Mouse (Mus musculus): ENCODE measurements around the gene Fam122a. TPM values are rescaled to one million over a fixed set of nuclear protein-coding genes. Genes with fewer than 3 reads are reported as not detected.

Gene Fam122a
- 27.0 and 30.2 TPM in 2 replicates for polyA plus RNA-seq (2012; rRNA removed)

DNA sequence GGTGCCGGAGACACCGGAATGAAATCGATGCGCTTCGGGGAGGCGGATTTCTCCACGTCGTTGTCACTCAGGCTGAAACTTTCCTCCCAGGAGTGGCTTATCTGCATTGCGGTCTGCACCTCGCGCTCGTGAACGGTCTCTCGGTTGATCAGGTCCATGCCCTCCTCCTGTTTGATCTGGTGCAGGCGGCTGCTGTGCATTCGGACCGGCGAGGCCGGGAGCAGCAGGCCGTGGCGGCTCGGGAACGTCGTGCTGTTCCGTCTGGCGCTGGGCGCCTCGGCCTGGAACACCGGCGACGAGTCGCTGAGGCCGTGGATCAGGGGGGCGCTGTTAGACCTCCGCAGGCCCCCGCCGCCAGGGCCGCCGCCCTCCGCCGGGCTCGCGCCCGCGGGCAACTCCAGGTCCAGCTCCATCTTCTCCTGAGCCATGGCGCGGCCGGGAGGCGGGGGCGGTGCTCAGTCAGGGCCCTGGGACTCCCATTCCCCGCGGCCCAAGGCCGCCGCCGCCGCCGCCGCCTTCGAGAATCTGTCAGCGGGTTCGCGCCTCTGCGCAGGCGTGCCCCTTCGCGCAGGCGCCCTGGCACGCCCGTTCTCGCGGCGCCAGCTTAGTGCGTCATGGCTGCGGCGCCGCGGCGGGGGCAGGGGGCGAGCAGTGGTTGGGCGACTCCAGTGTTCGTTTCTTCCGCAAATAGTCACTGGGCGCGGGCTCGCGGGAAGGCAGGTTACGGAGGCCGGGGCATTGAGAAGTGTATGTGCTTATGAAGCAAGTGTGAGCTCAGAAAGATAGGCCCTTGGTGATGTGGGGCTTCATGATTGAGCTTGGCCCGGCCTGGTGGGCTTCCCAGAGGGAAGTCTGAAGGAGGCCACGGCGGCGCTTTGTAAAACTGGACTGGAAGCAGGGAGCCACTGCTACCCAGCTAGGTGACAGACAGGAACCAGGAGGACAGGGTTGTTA is at the start of gene Fam122a:
Gene Fam122a, minus strand, starts transcription at position 428 of the 954 bp plus-strand sequence.

Other genes starting within 250 kb of the Fam122a start
- 19.0 and 20.8 TPM in 2 replicates for gene Fxn, start 196.8 kb downstream of the Fam122a start, polyA plus RNA-seq (2012; rRNA removed)
- gene Pip5k1b, start 78.5 kb upstream of the Fam122a start, polyA plus RNA-seq (2012; rRNA removed) = 1.6 and 2.3 TPM in 2 replicates
- 1.4 and 1.5 TPM in 2 replicates for gene Tmem252, start 196.7 kb upstream of the Fam122a start, polyA plus RNA-seq (2012; rRNA removed)

Data from central nervous system, embryonic 18 days (tissue).